Mouse (Mus musculus) midbrain, embryonic 12.5 days (tissue): Measurements from ENCODE around the gene Adamts7. TPM values are rescaled to one million over a fixed set of nuclear protein-coding genes. Genes with fewer than 3 reads are reported as not detected.
A peak's percentile ranks its signal among the peaks of the same experiment; 100 is the strongest.

Source experiments
- ATAC-seq: fragments of 200-750 bp; cut with Nextera tagmentation; 2 replicates; pipeline ENCODE4 v1.8.0; 2017; ENCODE audit warnings: low read depth, moderate TSS enrichment, moderate library complexity; ENCODE audit not compliant: low FRiP score
- H3K27ac ChIP-seq: fragments of 300-500 bp; sonication (generic); replicated peaks from 2 replicates; pipeline ENCODE4 v1.5.1; 2016; ENCODE audit warnings: mild to moderate bottlenecking
- H3K27me3 ChIP-seq: fragments of 300-500 bp; sonication (generic); 2 replicates; pipeline ENCODE4 v1.6.1; 2016; ENCODE audit warnings: mild to moderate bottlenecking
- H3K36me3 ChIP-seq: fragments of 300-500 bp; sonication (generic); 2 replicates; pipeline ENCODE4 v1.6.1; 2016
- H3K4me1 ChIP-seq: fragments of 300-500 bp; sonication (generic); 2 replicates; pipeline ENCODE4 v1.6.1; 2016
- H3K4me2 ChIP-seq: fragments of 300-500 bp; sonication (generic); replicated peaks from 2 replicates; pipeline ENCODE4 v1.6.1; 2016; ENCODE audit warnings: mild to moderate bottlenecking, moderate library complexity
- H3K4me3 ChIP-seq: fragments of 300-500 bp; sonication (generic); 2 replicates; pipeline ENCODE4 v1.5.1; 2016; ENCODE audit warnings: mild to moderate bottlenecking
- H3K9ac ChIP-seq: fragments of 300-500 bp; sonication (generic); replicated peaks from 2 replicates; pipeline ENCODE4 v1.6.1; 2016; ENCODE audit warnings: mild to moderate bottlenecking, moderate library complexity
- H3K9me3 ChIP-seq: fragments of 300-500 bp; sonication (generic); 2 replicates; pipeline ENCODE4 v1.6.1; 2016; ENCODE audit warnings: mild to moderate bottlenecking
- WGBS: fragments of 180-500 bp; shearing (Covaris S2); methylation state at CpG from one replicate; pipeline ENCODE4 v1.1.7; 2016; 5-methylcytosine and 5-hydroxymethylcytosine counted together
- polyA plus RNA-seq: library from polyadenylated mRNA; unstranded; fragments of >200 nt; fragmentation: Nextera tagmentation; extraction: Ambion mirVana; gene quantifications from 2 replicates; pipeline ENCODE4 v1.2.1, GENCODE M21; 2016

Adamts7 gene
- polyA plus RNA-seq: 24.0 and 25.7 TPM in 2 replicates

DNA sequence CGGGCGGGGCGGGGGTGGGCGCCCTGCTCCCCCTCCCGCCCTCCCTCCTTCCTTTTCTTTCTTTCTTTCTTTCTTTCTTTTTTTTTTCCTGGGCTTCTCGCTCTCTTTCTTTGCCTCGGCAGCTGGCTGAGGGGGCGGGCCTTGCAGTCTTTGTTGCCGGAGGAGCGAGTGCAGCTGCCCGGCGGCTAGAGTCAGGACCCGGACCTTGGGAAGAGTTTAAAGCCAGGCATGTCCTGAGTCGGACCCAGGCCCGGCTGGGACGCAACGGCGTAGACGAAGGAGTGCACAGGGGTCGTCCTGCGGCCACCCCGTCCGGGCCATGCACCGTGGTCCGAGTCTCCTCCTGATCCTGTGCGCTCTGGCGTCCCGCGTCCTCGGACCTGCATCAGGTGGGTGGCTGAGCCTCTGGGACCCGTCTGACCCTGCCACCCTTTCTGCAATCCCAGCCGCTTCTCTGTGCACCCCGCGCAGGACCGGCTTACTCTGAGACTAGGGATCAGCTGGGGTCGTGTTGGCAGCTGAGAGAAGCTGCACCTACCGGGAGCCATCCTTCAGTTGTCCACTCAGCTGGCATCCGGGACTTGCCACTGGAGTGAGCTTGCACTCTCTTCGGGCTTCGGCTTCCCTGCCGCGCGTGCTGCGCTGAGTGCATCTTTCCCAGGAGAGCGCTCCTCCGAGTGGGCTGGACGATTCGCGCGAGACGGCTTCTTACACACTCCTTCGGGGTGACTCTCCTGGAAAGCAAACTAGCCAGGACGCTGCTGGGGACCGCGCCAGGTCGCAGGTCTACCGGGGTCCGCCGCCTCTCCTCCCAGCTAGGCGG lies at the start of gene Adamts7:
Gene Adamts7 (plus strand): TSS at position 144 of the 823 bp plus-strand sequence.
- Histone ChIP-seq H3K36me3 (no peaks in the 10 kb centered on the region), H3K27me3 (no peaks in the 10 kb centered on the region), H3K4me3 (peak within 1 kb of the TSS; percentile 81), H3K4me2 (peak within 1 kb of the TSS; percentile 82), H3K9ac (peak within 1 kb of the TSS; percentile 78), H3K4me1 (peaks cover 24% of the 10 kb centered on the region), H3K9me3 (no peaks in the 10 kb centered on the region), H3K27ac (peak within 1 kb of the TSS; percentile 82)
- under 1% methylated on average over 59 of the region's 60 CpGs for WGBS
- peak; percentile 80 for ATAC-seq

DNA sequence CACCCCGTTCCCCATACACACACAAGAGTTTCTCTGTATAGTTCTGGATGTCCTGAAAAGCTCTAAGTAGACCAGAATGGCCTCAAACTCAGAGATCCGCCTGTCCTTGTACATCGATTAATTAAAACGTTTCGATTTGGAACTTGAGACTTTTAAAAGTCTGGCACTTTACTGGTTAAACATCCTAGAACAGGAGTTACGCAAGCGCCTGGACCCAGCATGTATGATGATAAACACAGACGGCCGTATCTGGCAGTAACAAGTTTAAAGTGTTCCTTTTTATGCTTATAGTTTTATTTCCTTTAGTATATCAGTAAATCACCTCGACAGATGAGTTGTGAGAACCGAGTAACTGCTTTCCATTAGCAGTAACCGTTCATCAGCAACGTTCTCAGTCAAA lies 49.7 kb upstream of the Adamts7 start:
- peaks cover 5% of the 10 kb centered on the region; the same call in 1 of the 2 replicates for H3K27me3 ChIP-seq
- peak overlapping the region; percentile 98 for H3K27ac ChIP-seq
- peak overlapping the region; percentile 95 for H3K4me3 ChIP-seq
- peak overlapping the region; percentile 94 for H3K9ac ChIP-seq
- no peak for ATAC-seq
- WGBS: 3% methylated on average over 13 of the region's 13 CpGs
- H3K9me3 ChIP-seq: no peaks in the 10 kb centered on the region
- H3K4me2 ChIP-seq: peak overlapping the region; percentile 91
- H3K4me1 ChIP-seq: peaks cover 18% of the 10 kb centered on the region
- peaks cover 8% of the 10 kb centered on the region for H3K36me3 ChIP-seq

DNA sequence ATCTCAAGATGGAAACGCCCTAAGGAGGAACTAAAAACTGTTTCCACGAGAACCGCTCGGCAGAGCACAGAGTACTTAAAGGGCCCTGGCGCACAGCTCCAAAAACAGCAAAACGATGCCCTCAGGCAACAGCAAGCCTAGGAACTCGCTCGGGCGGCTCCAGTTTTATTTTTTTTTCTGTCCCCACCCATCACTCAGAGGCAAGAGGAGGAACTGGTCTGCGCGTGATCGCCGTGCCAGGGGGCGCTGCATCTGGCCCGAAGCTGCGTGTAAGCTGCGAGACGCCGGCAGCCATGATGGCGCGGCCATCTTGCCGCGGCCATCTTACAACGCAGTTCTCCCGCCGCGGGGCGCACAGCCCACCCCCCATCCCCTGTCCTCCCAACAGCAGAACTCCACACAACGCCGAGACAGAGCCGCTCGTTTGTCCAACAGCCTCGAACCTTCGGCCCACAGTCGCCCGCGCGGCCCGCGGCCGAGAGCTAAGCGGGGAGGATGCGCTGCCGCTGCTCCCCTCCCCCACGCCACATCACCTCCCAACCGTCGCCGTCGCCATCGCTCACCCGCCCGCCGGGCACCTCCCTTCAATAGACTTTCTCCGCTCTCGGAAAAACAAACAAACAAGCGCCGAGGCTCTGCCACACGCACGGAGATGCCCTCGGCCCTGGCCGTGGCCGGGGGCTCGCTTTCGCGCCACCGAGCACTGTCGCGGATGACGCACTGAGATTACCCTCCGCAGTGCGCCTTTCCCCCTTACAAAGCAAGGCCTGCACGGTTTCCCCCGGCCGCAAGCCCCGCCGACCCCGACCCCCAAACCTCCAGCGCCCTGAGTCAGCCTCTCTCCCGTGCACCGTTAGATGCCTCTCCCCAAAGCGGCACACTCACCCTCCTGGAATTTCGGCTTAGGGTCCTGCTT lies 49.0 kb upstream of the Adamts7 start:
- peaks cover 5% of the 10 kb centered on the region; the same call in 1 of the 2 replicates for H3K27me3 ChIP-seq
- peak; percentile 69 for ATAC-seq
- peak overlapping the region; percentile 94 for H3K9ac ChIP-seq
- peak overlapping the region; percentile 95 for H3K4me3 ChIP-seq
- no peaks in the 10 kb centered on the region for H3K9me3 ChIP-seq
- peak overlapping the region; percentile 98 for H3K27ac ChIP-seq
- peak overlapping the region; percentile 91 for H3K4me2 ChIP-seq
- H3K4me1 ChIP-seq: peaks cover 18% of the 10 kb centered on the region
- under 1% methylated on average over 82 of the region's 82 CpGs for whole genome bisulfite sequencing
- 0 out of 2 replicates have a peak, but pooled peaks cover under 1% of the 10 kb centered on the region for H3K36me3 ChIP-seq

GRCm38 (mm10) chr9:90114567-90115307 lies 48.1 kb upstream of the Adamts7 start, which contains the start of gene Morf4l1:
Morf4l1 (minus strand) TSS chr9:90114774.
- WGBS: 2% methylated on average over 39 of the region's 40 CpGs
- Histone ChIP-seq H3K4me2 (peak within 1 kb of the TSS; percentile 91), H3K36me3 (no peaks in the 10 kb centered on the region), H3K9ac (peak within 1 kb of the TSS; percentile 94), H3K4me3 (peak within 1 kb of the TSS; percentile 95), H3K9me3 (no peaks in the 10 kb centered on the region), H3K27me3 (peaks cover 5% of the 10 kb centered on the region; the same call in 1 of the 2 replicates), H3K4me1 (peaks cover 18% of the 10 kb centered on the region), H3K27ac (peak within 1 kb of the TSS; percentile 98)
- peak; percentile 99 for ATAC-seq

- peak overlapping the region; percentile 62; the same call in 1 of the 2 replicates for H3K9ac ChIP-seq
- ATAC-seq: no peak
- H3K9me3 ChIP-seq: no peaks in the 10 kb centered on the region
- H3K4me3 ChIP-seq: peak overlapping the region; percentile 95
- peak overlapping the region; percentile 74 for H3K4me2 ChIP-seq
- peaks cover 18% of the 10 kb centered on the region for H3K4me1 ChIP-seq
- H3K36me3 ChIP-seq: no peaks in the 10 kb centered on the region
- no peak overlapping the region for H3K27ac ChIP-seq
- peaks cover 5% of the 10 kb centered on the region; the same call in 1 of the 2 replicates for H3K27me3 ChIP-seq
Observed at GRCm38 (mm10) chr9:90115308-90115700, 47.6 kb upstream of the Adamts7 start.

DNA sequence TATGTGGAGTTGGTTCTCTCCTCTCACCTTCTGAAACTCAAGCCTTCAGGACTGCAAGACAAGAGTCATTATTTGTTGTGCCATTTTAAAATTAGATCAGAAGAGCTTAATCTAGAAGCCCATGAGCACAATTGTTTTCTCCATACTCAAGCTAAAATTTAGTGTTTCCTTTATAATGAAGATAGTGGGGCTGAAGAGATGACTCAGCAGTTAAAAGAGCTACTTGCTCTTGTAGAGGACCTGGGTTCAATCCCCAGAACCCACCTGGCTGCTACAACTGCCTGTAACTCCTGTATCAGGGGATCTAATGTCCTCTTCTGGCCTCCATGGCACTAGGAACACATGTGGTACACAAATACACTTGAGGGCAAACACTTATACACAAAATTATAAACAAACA lies 45.6 kb upstream of the Adamts7 start:
- no peak overlapping the region for H3K27ac ChIP-seq
- peaks cover 10% of the 10 kb centered on the region for H3K4me1 ChIP-seq
- no peak overlapping the region for H3K4me3 ChIP-seq
- H3K9me3 ChIP-seq: no peaks in the 10 kb centered on the region
- H3K27me3 ChIP-seq: peaks cover 5% of the 10 kb centered on the region; the same call in 1 of the 2 replicates
- no peak for ATAC-seq
- no peak overlapping the region for H3K9ac ChIP-seq
- H3K4me2 ChIP-seq: no peak overlapping the region
- no peaks in the 10 kb centered on the region for H3K36me3 ChIP-seq

DNA sequence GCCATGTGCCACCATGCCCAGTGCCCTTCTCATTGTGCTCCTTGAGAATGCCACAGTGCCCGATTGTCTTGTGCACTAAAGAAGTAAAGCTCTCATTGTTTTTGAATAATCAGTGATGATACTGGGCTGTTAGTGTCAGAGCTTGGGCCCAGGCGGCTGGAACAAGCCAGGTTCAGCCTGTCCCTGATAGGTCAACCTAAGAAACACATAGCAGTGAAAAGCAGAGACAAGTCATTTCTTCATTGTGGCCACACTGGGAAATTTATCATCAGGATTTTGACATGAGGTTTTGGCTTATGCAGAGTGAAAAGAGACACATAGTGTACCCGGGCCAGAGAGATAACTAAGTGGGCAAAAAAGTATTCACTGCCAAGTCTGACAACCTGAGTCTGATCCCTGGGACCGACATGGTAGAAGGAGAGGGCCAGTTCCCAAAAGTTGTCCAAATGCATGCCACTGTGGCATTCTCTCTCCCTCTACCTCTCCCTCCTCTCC lies 40.6 kb upstream of the Adamts7 start:
- Histone ChIP-seq H3K36me3 (no peaks in the 10 kb centered on the region), H3K27ac (no peak overlapping the region), H3K4me3 (no peak overlapping the region), H3K9me3 (no peaks in the 10 kb centered on the region), H3K27me3 (peaks cover 2% of the 10 kb centered on the region; the same call in 1 of the 2 replicates), H3K4me2 (no peak overlapping the region), H3K9ac (no peak overlapping the region), H3K4me1 (0 out of 2 replicates have a peak, but pooled peaks cover 5% of the 10 kb centered on the region)
- no peak for ATAC-seq
- WGBS: 82% methylated on average over 4 of the region's 4 CpGs

- H3K4me3 ChIP-seq: no peak overlapping the region
- no peak overlapping the region for H3K27ac ChIP-seq
- no peaks in the 10 kb centered on the region for H3K9me3 ChIP-seq
- 0 out of 2 replicates have a peak, but pooled peaks cover 5% of the 10 kb centered on the region for H3K4me1 ChIP-seq
- ATAC-seq: 0 out of 2 replicates have a peak, but pooled peaks have one; percentile 19
- H3K9ac ChIP-seq: no peak overlapping the region
- 40% methylated on average over 11 of the region's 11 CpGs for WGBS
- no peaks in the 10 kb centered on the region for H3K36me3 ChIP-seq
- H3K4me2 ChIP-seq: 0 out of 2 replicates have a peak overlapping the region, but pooled peaks have one; percentile 6
- no peaks in the 10 kb centered on the region for H3K27me3 ChIP-seq
Observed at GRCm38 (mm10) chr9:90124156-90124872, 38.6 kb upstream of the Adamts7 start.

DNA sequence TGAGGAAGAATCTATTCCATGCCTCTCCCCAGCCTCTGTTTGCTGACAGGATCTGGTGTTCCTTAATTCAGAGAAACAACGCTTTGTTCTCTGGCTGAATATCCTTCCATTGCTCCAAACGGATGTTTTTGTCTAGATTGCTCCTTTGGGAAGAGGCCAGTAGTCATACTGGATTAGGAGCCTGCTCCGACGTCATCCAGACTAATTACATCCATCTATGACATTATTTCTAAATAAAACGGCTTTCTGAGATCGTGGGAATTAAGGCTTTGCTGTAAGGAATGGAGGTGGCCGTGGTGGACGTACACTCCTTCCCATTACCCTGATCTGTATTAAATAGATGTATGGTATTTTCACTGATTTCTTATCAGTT lies 38.0 kb upstream of the Adamts7 start:
- no peak overlapping the region for H3K27ac ChIP-seq
- no peak overlapping the region for H3K4me3 ChIP-seq
- 0 out of 2 replicates have a peak overlapping the region, but pooled peaks have one; percentile 6 for H3K4me2 ChIP-seq
- no peak for ATAC-seq
- no peaks in the 10 kb centered on the region for H3K9me3 ChIP-seq
- H3K9ac ChIP-seq: no peak overlapping the region
- H3K27me3 ChIP-seq: no peaks in the 10 kb centered on the region
- H3K36me3 ChIP-seq: no peaks in the 10 kb centered on the region
- 43% methylated on average over 8 of the region's 8 CpGs for WGBS
- H3K4me1 ChIP-seq: 0 out of 2 replicates have a peak, but pooled peaks cover 5% of the 10 kb centered on the region

- 9% methylated on average over 7 of the region's 7 CpGs for WGBS
- ATAC-seq: no peak
- Histone ChIP-seq H3K9ac (no peak overlapping the region), H3K36me3 (no peaks in the 10 kb centered on the region), H3K4me3 (peak overlapping the region; percentile 22), H3K4me2 (peak overlapping the region; percentile 42), H3K27me3 (no peaks in the 10 kb centered on the region), H3K9me3 (no peaks in the 10 kb centered on the region), H3K27ac (no peak overlapping the region), H3K4me1 (0 out of 2 replicates have a peak, but pooled peaks cover 5% of the 10 kb centered on the region)
Observed at GRCm38 (mm10) chr9:90125416-90126099, 37.3 kb upstream of the Adamts7 start.
